Mouse (Mus musculus) olfactory bulb, adult 2 months (tissue): ENCODE data around the gene Pld5.

ENCODE experiments used
- CTCF ChIP-seq: fragments of 200-500 bp; IDR thresholded peaks from 2 replicates; pipeline ENCODE4 v1.5.1; 2012; ENCODE audit warnings: low read depth, mild to moderate bottlenecking, low read length, moderate library complexity; ENCODE audit not compliant: insufficient read depth
- POLR2A ChIP-seq: fragments of 200-500 bp; IDR thresholded peaks from 2 replicates; pipeline ENCODE4 v1.6.1; 2012; ENCODE audit warnings: mild to moderate bottlenecking, low read depth, low read length, moderate library complexity; ENCODE audit not compliant: insufficient read depth

DNA sequence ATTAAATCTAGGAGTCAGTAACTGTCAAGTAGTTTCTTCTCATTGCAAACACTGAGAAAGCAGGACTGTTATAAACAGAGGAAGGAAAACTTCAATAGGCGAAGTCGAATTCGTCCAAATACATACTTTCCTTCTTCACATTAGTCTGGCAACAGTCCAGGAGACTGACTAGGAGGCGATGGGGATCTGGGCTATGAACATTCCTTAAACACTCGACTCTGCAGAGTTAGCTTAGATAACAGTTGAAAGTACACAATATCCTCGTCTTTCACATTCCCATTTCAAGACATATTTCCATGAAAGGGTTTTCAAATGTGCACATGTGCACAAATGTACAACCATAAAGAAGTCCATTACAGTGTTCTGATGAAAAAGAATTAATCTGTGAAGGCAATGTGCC is 129.8 kb downstream of the Pld5 start:
- no peak for TF ChIP-seq CTCF
- no peak for TF ChIP-seq POLR2A
